Mouse (Mus musculus) thymus, postnatal 4 days (tissue): Measurements from ENCODE around the gene Cdkn2aipnl.

Experiments used
- DNase-seq: peaks from one replicate; pipeline ENCODE4 v3.0.0; 2021

Cdkn2aipnl gene

DNA sequence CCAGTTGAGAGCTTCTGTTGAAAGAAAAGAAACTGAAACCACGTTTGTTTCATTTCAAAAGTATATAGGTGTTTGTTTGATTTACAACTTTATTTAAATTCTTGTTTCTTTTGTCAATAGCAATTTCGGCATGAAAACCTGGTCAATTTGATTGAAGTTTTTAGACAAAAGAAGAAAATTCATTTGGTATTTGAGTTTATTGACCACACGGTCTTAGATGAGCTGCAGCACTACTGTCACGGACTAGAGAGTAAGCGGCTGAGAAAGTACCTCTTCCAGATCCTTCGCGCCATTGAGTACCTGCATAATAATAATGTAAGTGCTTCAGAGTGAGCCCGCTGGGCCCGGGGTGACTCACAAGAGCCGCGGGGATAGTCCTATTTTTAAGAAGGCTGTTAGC is 43.5 kb downstream of the Cdkn2aipnl start:
- DNase-seq, result no peak

- no peak for DNase-seq
Measured at GRCm38 (mm10) chr11:52011541-52011940, 44.1 kb downstream of the Cdkn2aipnl start.

DNA sequence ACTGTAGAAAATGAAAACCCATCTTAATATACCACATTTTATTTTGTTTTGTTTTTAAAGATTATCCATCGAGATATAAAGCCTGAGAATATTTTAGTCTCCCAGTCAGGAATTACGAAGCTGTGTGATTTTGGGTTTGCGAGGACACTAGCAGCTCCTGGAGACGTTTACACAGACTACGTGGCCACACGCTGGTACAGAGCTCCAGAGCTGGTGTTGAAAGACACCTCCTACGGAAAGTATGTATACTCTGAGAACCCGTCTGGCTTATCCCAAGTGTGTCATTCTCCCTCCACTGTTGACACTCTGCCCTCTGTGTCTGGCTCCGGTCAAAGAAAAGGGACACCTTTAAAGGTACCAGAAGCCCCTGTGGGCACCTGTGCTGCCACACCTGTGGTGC is 50.8 kb downstream of the Cdkn2aipnl start:
- no peak for DNase-seq
